Mouse (Mus musculus): ENCODE results near the gene Zfp429. TPM values are rescaled to one million over a fixed set of nuclear protein-coding genes. Genes with fewer than 3 reads are reported as not detected.
A peak's percentile ranks its signal among the peaks of the same experiment; 100 is the strongest.
"Not testable (repeated sequence)": the region's sequence is repeated elsewhere in the genome, so short reads cannot be mapped to it uniquely, and the experiment has no call there.

Zfp429 gene
- polyA plus RNA-seq, 1 experiment from 2014 or later = 4.6 TPM

GRCm38 (mm10) chr13:67416811-67417210 lies 17.2 kb upstream of the Zfp429 start:
- H3K9ac ChIP-seq (ENCODE audit: low read length) = no peak overlapping the region
- H3K27ac ChIP-seq (replicated peaks in 1 of 2; ENCODE audit: control insufficient read depth in 1 of 2, insufficient read depth in 1 of 2, low read depth in 2 of 2, low read length in 2 of 2) = no peak overlapping the region
- ATAC-seq (ENCODE audit: insufficient number of reproducible peaks, insufficient read depth, low FRiP score, low read depth) = no peak
- H3K4me3 ChIP-seq (ENCODE audit: control insufficient read depth in 1 of 2, insufficient read depth in 1 of 2, low read depth in 1 of 2, low read length in 2 of 2) = no peak overlapping the region
- no peaks in the 10 kb centered on the region for H3K9me3 ChIP-seq (ENCODE audit: control insufficient read depth, low read length)
- no peaks in the 10 kb centered on the region for H3K27me3 ChIP-seq (ENCODE audit: control insufficient read depth, insufficient read depth, low read length)
- WGBS = 87% methylated on average over 3 of the region's 3 CpGs
- H3K4me2 ChIP-seq (ENCODE audit: low read length) = no peak overlapping the region
- peaks cover 0 to 3% of the 10 kb centered on the region in 2 experiments; a peak in 1 of 4 replicates for H3K4me1 ChIP-seq (ENCODE audit: control insufficient read depth in 2 of 2, insufficient read depth in 2 of 2, low read length in 2 of 2)
- H3K36me3 ChIP-seq (ENCODE audit: control insufficient read depth, insufficient read depth, low read length) = no peaks in the 10 kb centered on the region

- Histone ChIP-seq H3K27ac (replicated peaks in 1 of 2; ENCODE audit: control insufficient read depth in 1 of 2, insufficient read depth in 1 of 2, low read depth in 2 of 2, low read length in 2 of 2) (no peak overlapping the region), H3K9me3 (ENCODE audit: control insufficient read depth, low read length) (no peaks in the 10 kb centered on the region), H3K27me3 (ENCODE audit: control insufficient read depth, insufficient read depth, low read length) (no peaks in the 10 kb centered on the region), H3K4me3 (ENCODE audit: control insufficient read depth in 1 of 2, insufficient read depth in 1 of 2, low read depth in 1 of 2, low read length in 2 of 2) (no peak overlapping the region), H3K4me1 (ENCODE audit: control insufficient read depth in 2 of 2, insufficient read depth in 2 of 2, low read length in 2 of 2) (no peaks in the 10 kb centered on the region), H3K36me3 (ENCODE audit: control insufficient read depth, insufficient read depth, low read length) (no peaks in the 10 kb centered on the region), H3K4me2 (ENCODE audit: low read length) (no peak overlapping the region), H3K9ac (ENCODE audit: low read length) (no peak overlapping the region)
- ATAC-seq (ENCODE audit: insufficient number of reproducible peaks, insufficient read depth, low FRiP score, low read depth) = no peak
- 79% methylated on average over 6 of the region's 6 CpGs for WGBS
These were observed 16.1 kb upstream of the Zfp429 start for GRCm38 (mm10) chr13:67415759-67416158.

GRCm38 (mm10) chr13:67413634-67414033 lies 14.0 kb upstream of the Zfp429 start:
- H3K9ac ChIP-seq (ENCODE audit: low read length) = not testable (repeated sequence)

GRCm38 (mm10) chr13:67376255-67376654 lies 23.4 kb downstream of the Zfp429 start:
- ATAC-seq (ENCODE audit: insufficient number of reproducible peaks, insufficient read depth, low FRiP score, low read depth); H3K27ac ChIP-seq (replicated peaks in 1 of 2; ENCODE audit: control insufficient read depth in 1 of 2, insufficient read depth in 1 of 2, low read depth in 2 of 2, low read length in 2 of 2); H3K36me3 ChIP-seq (ENCODE audit: control insufficient read depth, insufficient read depth, low read length); H3K4me3 ChIP-seq (ENCODE audit: control insufficient read depth in 1 of 2, insufficient read depth in 1 of 2, low read depth in 1 of 2, low read length in 2 of 2); H3K9me3 ChIP-seq (ENCODE audit: control insufficient read depth, low read length); H3K9ac ChIP-seq (ENCODE audit: low read length); H3K4me1 ChIP-seq (ENCODE audit: control insufficient read depth in 2 of 2, insufficient read depth in 2 of 2, low read length in 2 of 2); H3K4me2 ChIP-seq (ENCODE audit: low read length); H3K27me3 ChIP-seq (ENCODE audit: control insufficient read depth, insufficient read depth, low read length): not testable (repeated sequence)
- WGBS = 89% methylated on average over 3 of the region's 3 CpGs

More at GRCm38 (mm10) chr13:67413634-67414033, 14.0 kb upstream of the Zfp429 start:
- not testable (repeated sequence) for H3K27ac ChIP-seq (replicated peaks in 1 of 2; ENCODE audit: control insufficient read depth in 1 of 2, insufficient read depth in 1 of 2, low read depth in 2 of 2, low read length in 2 of 2); ATAC-seq (ENCODE audit: insufficient number of reproducible peaks, insufficient read depth, low FRiP score, low read depth); H3K27me3 ChIP-seq (ENCODE audit: control insufficient read depth, insufficient read depth, low read length); H3K9me3 ChIP-seq (ENCODE audit: control insufficient read depth, low read length); H3K4me3 ChIP-seq (ENCODE audit: control insufficient read depth in 1 of 2, insufficient read depth in 1 of 2, low read depth in 1 of 2, low read length in 2 of 2); H3K36me3 ChIP-seq (ENCODE audit: control insufficient read depth, insufficient read depth, low read length); H3K4me2 ChIP-seq (ENCODE audit: low read length); H3K4me1 ChIP-seq (ENCODE audit: control insufficient read depth in 2 of 2, insufficient read depth in 2 of 2, low read length in 2 of 2)
- 53% methylated on average over 3 of the region's 3 CpGs for WGBS

- WGBS = 12% methylated on average over 13 of the region's 15 CpGs
- Histone ChIP-seq H3K9ac (ENCODE audit: low read length) (peak within 1 kb of the TSS; percentile 60), H3K4me2 (ENCODE audit: low read length) (peak within 1 kb of the TSS; percentile 64), H3K4me3 (ENCODE audit: control insufficient read depth in 1 of 2, insufficient read depth in 1 of 2, low read depth in 1 of 2, low read length in 2 of 2) (peak within 1 kb of the TSS; percentile 52 to 84)
- not testable (repeated sequence) for H3K27me3 ChIP-seq (ENCODE audit: control insufficient read depth, insufficient read depth, low read length); H3K27ac ChIP-seq (replicated peaks in 1 of 2; ENCODE audit: control insufficient read depth in 1 of 2, insufficient read depth in 1 of 2, low read depth in 2 of 2, low read length in 2 of 2); H3K36me3 ChIP-seq (ENCODE audit: control insufficient read depth, insufficient read depth, low read length); H3K9me3 ChIP-seq (ENCODE audit: control insufficient read depth, low read length); H3K4me1 ChIP-seq (ENCODE audit: control insufficient read depth in 2 of 2, insufficient read depth in 2 of 2, low read length in 2 of 2)
- peak; percentile 82 for ATAC-seq (ENCODE audit: insufficient number of reproducible peaks, insufficient read depth, low FRiP score, low read depth)
These were observed 24.3 kb downstream of the Zfp429 start, which contains the start of the genes Gm28041 and Zfp456 for GRCm38 (mm10) chr13:67375050-67375911. TSS of gene Gm28041 (minus strand) at chr13:67375733. TSS of gene Zfp456 (minus strand) at chr13:67375810.

GRCm38 (mm10) chr13:67360131-67360744 lies 39.4 kb downstream of the Zfp429 start, which contains the start of the genes Gm28044 and Zfp953:
TSS of gene Gm28044 (minus strand) at chr13:67360536.
TSS of gene Zfp953 (minus strand) at chr13:67360605.
- peak within 1 kb of the TSS; percentile 63 to 67 for H3K27ac ChIP-seq (replicated peaks in 1 of 2; ENCODE audit: control insufficient read depth in 1 of 2, insufficient read depth in 1 of 2, low read depth in 2 of 2, low read length in 2 of 2)
- peaks cover 0 to 6% of the 10 kb centered on the region in 2 experiments; a peak in 1 of 4 replicates for H3K4me1 ChIP-seq (ENCODE audit: control insufficient read depth in 2 of 2, insufficient read depth in 2 of 2, low read length in 2 of 2)
- H3K4me2 ChIP-seq (ENCODE audit: low read length) = peak within 1 kb of the TSS; percentile 71
- peak within 1 kb of the TSS; percentile 80 for H3K9ac ChIP-seq (ENCODE audit: low read length)
- peak within 1 kb of the TSS; percentile 71 to 87 for H3K4me3 ChIP-seq (ENCODE audit: control insufficient read depth in 1 of 2, insufficient read depth in 1 of 2, low read depth in 1 of 2, low read length in 2 of 2)
- H3K27me3 ChIP-seq (ENCODE audit: control insufficient read depth, insufficient read depth, low read length) = no peaks in the 10 kb centered on the region
- H3K9me3 ChIP-seq (ENCODE audit: control insufficient read depth, low read length) = no peaks in the 10 kb centered on the region
- H3K36me3 ChIP-seq (ENCODE audit: control insufficient read depth, insufficient read depth, low read length) = no peaks in the 10 kb centered on the region
- WGBS = under 1% methylated on average over 15 of the region's 15 CpGs
- ATAC-seq (ENCODE audit: insufficient number of reproducible peaks, insufficient read depth, low FRiP score, low read depth) = peak; percentile 83

GRCm38 (mm10) chr13:67351854-67352253 lies 47.8 kb downstream of the Zfp429 start:
- Histone ChIP-seq H3K36me3 (ENCODE audit: control insufficient read depth, insufficient read depth, low read length) (no peaks in the 10 kb centered on the region), H3K9me3 (ENCODE audit: control insufficient read depth, low read length) (no peaks in the 10 kb centered on the region), H3K9ac (ENCODE audit: low read length) (no peak overlapping the region), H3K27me3 (ENCODE audit: control insufficient read depth, insufficient read depth, low read length) (no peaks in the 10 kb centered on the region), H3K4me2 (ENCODE audit: low read length) (no peak overlapping the region), H3K27ac (replicated peaks in 1 of 2; ENCODE audit: control insufficient read depth in 1 of 2, insufficient read depth in 1 of 2, low read depth in 2 of 2, low read length in 2 of 2) (no peak overlapping the region), H3K4me3 (ENCODE audit: control insufficient read depth in 1 of 2, insufficient read depth in 1 of 2, low read depth in 1 of 2, low read length in 2 of 2) (no peak overlapping the region), H3K4me1 (ENCODE audit: control insufficient read depth in 2 of 2, insufficient read depth in 2 of 2, low read length in 2 of 2) (no peaks in the 10 kb centered on the region)
- no peak for ATAC-seq (ENCODE audit: insufficient number of reproducible peaks, insufficient read depth, low FRiP score, low read depth)
